Mouse (Mus musculus): ENCODE results near the gene Wdr91. TPM values are rescaled to one million over a fixed set of nuclear protein-coding genes. Genes with fewer than 3 reads are reported as not detected.

The Wdr91 gene
- polyA plus RNA-seq, 1 experiment from 2014 or later: 16.2 TPM

GRCm38 (mm10) chr6:34938280-34938928 lies 27.7 kb upstream of the Wdr91 start:
- peak overlapping the region; percentile 21 for H3K27ac ChIP-seq (ENCODE audit: low read depth)
- TF ChIP-seq CTCF (IDR thresholded peaks at IDR 0.05; ENCODE audit: low read depth): no peak

DNA sequence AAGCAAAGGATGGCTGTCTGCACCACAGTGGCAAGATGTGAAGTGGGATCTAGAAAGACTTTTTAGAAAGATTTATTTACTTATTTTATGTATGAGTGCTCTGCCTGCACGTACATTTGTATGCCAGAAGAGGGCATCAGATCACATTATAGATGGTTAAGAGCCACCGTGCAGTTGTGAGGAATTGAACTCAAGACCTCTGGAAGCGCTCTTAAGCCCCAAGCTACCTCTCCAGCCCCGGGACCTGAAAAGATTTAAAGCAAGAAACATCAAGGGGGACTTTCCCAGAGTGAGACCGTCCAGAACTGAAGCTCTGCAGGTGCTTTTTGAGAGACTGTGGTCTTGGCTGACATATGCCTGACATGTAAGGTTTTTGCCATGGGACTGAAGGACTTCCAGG lies 26.1 kb upstream of the Wdr91 start:
- H3K9ac ChIP-seq: no peak overlapping the region
- H3K9me3 ChIP-seq (ENCODE audit: low read depth, low read length): no peaks in the 10 kb centered on the region
- H3K4me1 ChIP-seq (ENCODE audit: insufficient read depth): no peaks in the 10 kb centered on the region
- H3K4me2 ChIP-seq: no peak overlapping the region
- H3K27me3 ChIP-seq (ENCODE audit: insufficient read depth, low read length): no peaks in the 10 kb centered on the region
- H3K27ac ChIP-seq (ENCODE audit: low read depth): no peak overlapping the region
- no peak for ATAC-seq (ENCODE audit: insufficient read depth)
- WGBS: 76% methylated on average over 5 of the region's 5 CpGs
- H3K36me3 ChIP-seq (ENCODE audit: insufficient read depth): no peaks in the 10 kb centered on the region
- TF ChIP-seq CTCF (IDR thresholded peaks at IDR 0.05; ENCODE audit: low read depth): 0 out of 2 replicates have a peak, but pooled peaks have one; percentile 5
- no peak overlapping the region for H3K4me3 ChIP-seq (ENCODE audit: low read depth, low read length)
- DNase-seq: no peak

More at GRCm38 (mm10) chr6:34938280-34938928, 27.7 kb upstream of the Wdr91 start:
- no peaks in the 10 kb centered on the region for H3K36me3 ChIP-seq (ENCODE audit: insufficient read depth)
- no peak overlapping the region for H3K4me2 ChIP-seq
- ATAC-seq (ENCODE audit: insufficient read depth) (no peak), DNase-seq (no peak)
- no peak overlapping the region for H3K9ac ChIP-seq
- 36% methylated on average over 7 of the region's 7 CpGs for WGBS
- H3K27me3 ChIP-seq (ENCODE audit: insufficient read depth, low read length): no peaks in the 10 kb centered on the region
- H3K4me1 ChIP-seq (ENCODE audit: insufficient read depth): no peaks in the 10 kb centered on the region
- H3K4me3 ChIP-seq (ENCODE audit: low read depth, low read length): no peak overlapping the region
- H3K9me3 ChIP-seq (ENCODE audit: low read depth, low read length): no peaks in the 10 kb centered on the region

- no peaks in the 10 kb centered on the region for H3K36me3 ChIP-seq (ENCODE audit: insufficient read depth)
- no peaks in the 10 kb centered on the region for H3K27me3 ChIP-seq (ENCODE audit: insufficient read depth, low read length)
- DNase-seq: no peak
- no peak overlapping the region for H3K4me2 ChIP-seq
- no peaks in the 10 kb centered on the region for H3K9me3 ChIP-seq (ENCODE audit: low read depth, low read length)
- TF ChIP-seq CTCF (IDR thresholded peaks at IDR 0.05; ENCODE audit: low read depth): no peak
- no peaks in the 10 kb centered on the region for H3K4me1 ChIP-seq (ENCODE audit: insufficient read depth)
- no peak for ATAC-seq (ENCODE audit: insufficient read depth)
- no peak overlapping the region for H3K4me3 ChIP-seq (ENCODE audit: low read depth, low read length)
- WGBS: 75% methylated on average over 1 of the region's 1 CpGs
- H3K9ac ChIP-seq: no peak overlapping the region
- H3K27ac ChIP-seq (ENCODE audit: low read depth): no peak overlapping the region
Observed at GRCm38 (mm10) chr6:34932633-34933032, 22.0 kb upstream of the Wdr91 start.

DNA sequence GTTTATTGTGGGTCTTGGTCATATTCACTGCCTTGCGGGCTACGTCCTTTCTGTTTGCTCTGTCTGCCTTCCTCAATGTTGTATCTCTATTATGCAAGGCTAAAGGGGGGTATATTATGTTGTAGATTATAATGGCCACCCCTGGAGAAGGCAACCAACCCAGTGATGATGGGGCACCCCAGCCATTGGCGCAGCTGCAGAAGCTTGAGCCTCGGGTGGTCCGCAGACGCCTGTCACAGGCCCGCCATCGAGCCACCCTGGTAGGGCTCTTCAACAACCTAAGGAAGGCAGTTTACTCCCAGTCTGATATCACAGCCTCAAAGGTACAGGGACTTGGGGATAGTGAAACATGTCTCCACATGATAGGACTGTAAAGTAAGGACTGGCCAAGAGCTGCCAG lies 16.9 kb upstream of the Wdr91 start:
- Histone ChIP-seq H3K9ac (no peak overlapping the region), H3K4me1 (ENCODE audit: insufficient read depth) (no peaks in the 10 kb centered on the region; the same call in 1 of the 2 replicates), H3K27ac (ENCODE audit: low read depth) (no peak overlapping the region), H3K27me3 (ENCODE audit: insufficient read depth, low read length) (no peaks in the 10 kb centered on the region), H3K9me3 (ENCODE audit: low read depth, low read length) (no peaks in the 10 kb centered on the region), H3K4me3 (ENCODE audit: low read depth, low read length) (no peak overlapping the region), H3K4me2 (no peak overlapping the region), H3K36me3 (ENCODE audit: insufficient read depth) (no peaks in the 10 kb centered on the region)
- ATAC-seq (ENCODE audit: insufficient read depth) (no peak), DNase-seq (no peak)
- WGBS: 87% methylated on average over 8 of the region's 8 CpGs
- TF ChIP-seq CTCF (IDR thresholded peaks at IDR 0.05; ENCODE audit: low read depth): no peak

DNA sequence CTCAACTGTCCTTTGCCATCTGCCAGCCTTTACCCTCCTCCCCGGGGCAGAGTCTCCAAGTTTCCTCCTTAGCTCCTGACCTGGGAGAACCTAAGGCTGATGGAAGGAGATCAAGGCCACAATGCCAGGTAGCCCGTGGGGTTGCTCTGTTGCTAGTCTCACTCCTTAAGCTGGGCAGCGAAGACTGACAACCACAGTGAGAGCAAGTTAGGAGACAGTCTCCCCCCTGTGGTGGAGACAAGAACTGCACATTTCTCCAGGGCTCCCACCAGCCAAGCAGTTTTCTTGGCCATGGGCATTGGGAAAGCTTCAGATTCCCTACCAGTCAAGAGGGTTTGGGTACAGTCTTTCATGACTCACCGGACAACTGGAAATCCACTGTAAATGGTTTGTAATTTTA lies 16.5 kb upstream of the Wdr91 start:
- TF ChIP-seq CTCF (IDR thresholded peaks at IDR 0.05; ENCODE audit: low read depth): peak; percentile 92
- H3K9ac ChIP-seq: no peak overlapping the region
- H3K4me1 ChIP-seq (ENCODE audit: insufficient read depth): no peaks in the 10 kb centered on the region; the same call in 1 of the 2 replicates
- DNase-seq (peak; percentile 88), ATAC-seq (ENCODE audit: insufficient read depth) (peak; percentile 49; the same call in 1 of the 2 replicates)
- no peak overlapping the region for H3K4me2 ChIP-seq
- no peak overlapping the region for H3K27ac ChIP-seq (ENCODE audit: low read depth)
- no peaks in the 10 kb centered on the region for H3K9me3 ChIP-seq (ENCODE audit: low read depth, low read length)
- no peaks in the 10 kb centered on the region for H3K27me3 ChIP-seq (ENCODE audit: insufficient read depth, low read length)
- no peaks in the 10 kb centered on the region for H3K36me3 ChIP-seq (ENCODE audit: insufficient read depth)
- 36% methylated on average over 4 of the region's 4 CpGs for WGBS
- H3K4me3 ChIP-seq (ENCODE audit: low read depth, low read length): no peak overlapping the region

- Histone ChIP-seq H3K9ac (no peak overlapping the region), H3K4me2 (no peak overlapping the region), H3K9me3 (ENCODE audit: low read depth, low read length) (no peaks in the 10 kb centered on the region), H3K27ac (ENCODE audit: low read depth) (no peak overlapping the region), H3K27me3 (ENCODE audit: insufficient read depth, low read length) (no peaks in the 10 kb centered on the region), H3K4me1 (ENCODE audit: insufficient read depth) (no peaks in the 10 kb centered on the region; the same call in 1 of the 2 replicates), H3K4me3 (ENCODE audit: low read depth, low read length) (no peak overlapping the region), H3K36me3 (ENCODE audit: insufficient read depth) (no peaks in the 10 kb centered on the region)
- 55% methylated on average over 14 of the region's 14 CpGs for WGBS
- peak; percentile 85 for TF ChIP-seq CTCF (IDR thresholded peaks at IDR 0.05; ENCODE audit: low read depth)
- ATAC-seq (ENCODE audit: insufficient read depth) (0 out of 2 replicates have a peak, but pooled peaks have one; percentile 49), DNase-seq (peak; percentile 65)
Observed at GRCm38 (mm10) chr6:34921941-34922340, 11.3 kb upstream of the Wdr91 start.

GRCm38 (mm10) chr6:34920631-34921030 lies 10.0 kb upstream of the Wdr91 start:
- no peak for ATAC-seq (ENCODE audit: insufficient read depth)
- no peaks in the 10 kb centered on the region for H3K36me3 ChIP-seq (ENCODE audit: insufficient read depth)
- H3K27me3 ChIP-seq (ENCODE audit: insufficient read depth, low read length): no peaks in the 10 kb centered on the region
- H3K4me1 ChIP-seq (ENCODE audit: insufficient read depth): no peaks in the 10 kb centered on the region; the same call in 1 of the 2 replicates
- no peak overlapping the region for H3K9ac ChIP-seq
- 89% methylated on average over 12 of the region's 12 CpGs for WGBS
- no peaks in the 10 kb centered on the region for H3K9me3 ChIP-seq (ENCODE audit: low read depth, low read length)
- no peak overlapping the region for H3K4me2 ChIP-seq
- no peak for DNase-seq
- no peak for TF ChIP-seq CTCF (IDR thresholded peaks at IDR 0.05; ENCODE audit: low read depth)
- H3K4me3 ChIP-seq (ENCODE audit: low read depth, low read length): no peak overlapping the region
- H3K27ac ChIP-seq (ENCODE audit: low read depth): no peak overlapping the region
